Mouse (Mus musculus) midbrain, embryonic 14.5 days (tissue): ENCODE data around the gene Coq5. TPM values are rescaled to one million over a fixed set of nuclear protein-coding genes. Genes with fewer than 3 reads are reported as not detected.
"Not testable (repeated sequence)": the region's sequence is repeated elsewhere in the genome, so short reads cannot be mapped to it uniquely, and the experiment has no call there.

Experiments used
- ATAC-seq: fragments of 200-750 bp; cut with Nextera tagmentation; 2 replicates; pipeline ENCODE4 v1.8.0; 2017; ENCODE audit warnings: moderate number of reproducible peaks, moderate library complexity; ENCODE audit not compliant: low FRiP score, low TSS enrichment
- DNase-seq: peaks from one replicate; pipeline ENCODE4 v3.0.0-alpha.2; 2015
- H3K27ac ChIP-seq: fragments of 300-500 bp; sonication (generic); replicated peaks from 2 replicates; pipeline ENCODE4 v1.5.1; 2014; ENCODE audit warnings: mild to moderate bottlenecking, low read depth, low read length, moderate library complexity
- H3K27me3 ChIP-seq: fragments of 300-500 bp; sonication (generic); 2 replicates; pipeline ENCODE4 v1.6.1; 2014; ENCODE audit warnings: low read length, control low read depth, mixed read lengths; ENCODE audit not compliant: control insufficient read depth, insufficient read depth
- H3K36me3 ChIP-seq: fragments of 300-500 bp; sonication (generic); 2 replicates; pipeline ENCODE4 v1.6.1; 2014; ENCODE audit warnings: low read length, control low read depth; ENCODE audit not compliant: control insufficient read depth, insufficient read depth
- H3K4me1 ChIP-seq: fragments of 300-500 bp; sonication (generic); 2 replicates; pipeline ENCODE4 v1.6.1; 2014; ENCODE audit warnings: mild to moderate bottlenecking, antibody characterized with exemption, low read length, control low read depth; ENCODE audit not compliant: control insufficient read depth, insufficient read depth
- H3K4me2 ChIP-seq: fragments of 300-500 bp; sonication (generic); 2 replicates; pipeline ENCODE4 v1.6.1; 2014; ENCODE audit warnings: mild to moderate bottlenecking, low read length, moderate library complexity
- H3K4me3 ChIP-seq: fragments of 300-500 bp; sonication (generic); replicated peaks from 2 replicates; pipeline ENCODE4 v1.5.1; 2014; ENCODE audit warnings: low read depth, low read length
- H3K9ac ChIP-seq: fragments of 300-500 bp; sonication (generic); replicated peaks from 2 replicates; pipeline ENCODE4 v1.6.1; 2014; ENCODE audit warnings: mild to moderate bottlenecking, low read length, moderate library complexity
- H3K9me3 ChIP-seq: fragments of 300-500 bp; sonication (generic); 2 replicates; pipeline ENCODE4 v1.6.1; 2016; ENCODE audit warnings: low read length, control low read depth, mixed read lengths; ENCODE audit not compliant: control insufficient read depth
- WGBS: fragments of 180-500 bp; shearing (Covaris S2); extraction: QIAGEN DNeasy Blood & Tissue Kit; methylation state at CpG from one replicate; pipeline ENCODE4 v1.1.7; 2014; 5-methylcytosine and 5-hydroxymethylcytosine counted together
- polyA plus RNA-seq: library from polyadenylated mRNA; unstranded; fragments of >200 nt; fragmentation: Nextera tagmentation; extraction: Ambion mirVana; gene quantifications from 2 replicates; pipeline ENCODE4 v1.2.1, GENCODE M21; 2014

Gene Coq5
- polyA plus RNA-seq, 1 experiment from 2014 or later: 49.6 TPM

DNA sequence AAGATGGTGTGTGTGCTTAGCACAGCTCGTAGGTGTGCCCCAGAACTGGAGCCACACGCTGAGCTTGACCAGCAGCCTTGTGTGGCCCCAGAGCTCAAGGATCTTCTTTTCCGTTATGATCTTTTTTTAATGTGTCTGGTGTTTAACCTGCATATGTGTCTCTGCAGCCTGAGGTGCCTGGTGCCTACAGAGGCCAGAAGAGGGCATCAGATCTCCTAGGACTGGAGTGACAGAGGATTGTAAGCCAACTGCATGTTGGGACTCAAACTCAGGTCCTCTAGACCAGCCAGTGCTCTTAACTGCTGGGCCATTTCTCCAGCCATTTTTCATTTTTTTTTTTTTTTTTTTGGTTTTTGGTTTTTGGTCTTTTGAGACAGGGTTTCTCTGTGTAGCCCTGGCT lies 5.3 kb downstream of the Coq5 start:
- Histone ChIP-seq H3K27ac (no peak overlapping the region), H3K4me3 (no peak overlapping the region), H3K9ac (no peak overlapping the region), H3K36me3 (peaks cover 40% of the 10 kb centered on the region), H3K9me3 (no peaks in the 10 kb centered on the region), H3K27me3 (no peaks in the 10 kb centered on the region), H3K4me1 (peaks cover 5% of the 10 kb centered on the region), H3K4me2 (no peak overlapping the region)
- DNase-seq: no peak
- no peak for ATAC-seq
- 92% methylated on average over 3 of the region's 3 CpGs for WGBS

- ATAC-seq (no peak), DNase-seq (no peak)
- Histone ChIP-seq H3K9me3 (no peaks in the 10 kb centered on the region), H3K4me1 (peaks cover 6% of the 10 kb centered on the region), H3K27me3 (no peaks in the 10 kb centered on the region), H3K36me3 (peaks cover 84% of the 10 kb centered on the region), H3K27ac (no peak overlapping the region), H3K9ac (no peak overlapping the region), H3K4me3 (no peak overlapping the region), H3K4me2 (no peak overlapping the region)
- WGBS: 93% methylated on average over 8 of the region's 8 CpGs
Observed at GRCm38 (mm10) chr5:115294173-115294572, 14.7 kb downstream of the Coq5 start.

GRCm38 (mm10) chr5:115296347-115296746 lies 16.9 kb downstream of the Coq5 start:
- ATAC-seq (no peak), DNase-seq (no peak)
- Histone ChIP-seq H3K27me3 (no peaks in the 10 kb centered on the region), H3K4me3 (no peak overlapping the region), H3K4me1 (peaks cover 14% of the 10 kb centered on the region), H3K9me3 (no peaks in the 10 kb centered on the region), H3K9ac (no peak overlapping the region), H3K27ac (no peak overlapping the region), H3K4me2 (no peak overlapping the region), H3K36me3 (peaks cover 64% of the 10 kb centered on the region)
- 90% methylated on average over 10 of the region's 10 CpGs for WGBS

- WGBS: under 1% methylated on average over 46 of the region's 46 CpGs
- Histone ChIP-seq H3K9ac (peak overlapping the region; percentile 85), H3K4me3 (peak overlapping the region; percentile 80), H3K36me3 (peaks cover 40% of the 10 kb centered on the region), H3K9me3 (no peaks in the 10 kb centered on the region), H3K4me1 (peaks cover 19% of the 10 kb centered on the region), H3K27ac (peak overlapping the region; percentile 89), H3K27me3 (peaks cover 4% of the 10 kb centered on the region; the same call in 1 of the 2 replicates), H3K4me2 (peak overlapping the region; percentile 87)
- ATAC-seq (peak; percentile 49), DNase-seq (peak; percentile 86)
Observed at GRCm38 (mm10) chr5:115300035-115300744, 20.7 kb downstream of the Coq5 start.

DNA sequence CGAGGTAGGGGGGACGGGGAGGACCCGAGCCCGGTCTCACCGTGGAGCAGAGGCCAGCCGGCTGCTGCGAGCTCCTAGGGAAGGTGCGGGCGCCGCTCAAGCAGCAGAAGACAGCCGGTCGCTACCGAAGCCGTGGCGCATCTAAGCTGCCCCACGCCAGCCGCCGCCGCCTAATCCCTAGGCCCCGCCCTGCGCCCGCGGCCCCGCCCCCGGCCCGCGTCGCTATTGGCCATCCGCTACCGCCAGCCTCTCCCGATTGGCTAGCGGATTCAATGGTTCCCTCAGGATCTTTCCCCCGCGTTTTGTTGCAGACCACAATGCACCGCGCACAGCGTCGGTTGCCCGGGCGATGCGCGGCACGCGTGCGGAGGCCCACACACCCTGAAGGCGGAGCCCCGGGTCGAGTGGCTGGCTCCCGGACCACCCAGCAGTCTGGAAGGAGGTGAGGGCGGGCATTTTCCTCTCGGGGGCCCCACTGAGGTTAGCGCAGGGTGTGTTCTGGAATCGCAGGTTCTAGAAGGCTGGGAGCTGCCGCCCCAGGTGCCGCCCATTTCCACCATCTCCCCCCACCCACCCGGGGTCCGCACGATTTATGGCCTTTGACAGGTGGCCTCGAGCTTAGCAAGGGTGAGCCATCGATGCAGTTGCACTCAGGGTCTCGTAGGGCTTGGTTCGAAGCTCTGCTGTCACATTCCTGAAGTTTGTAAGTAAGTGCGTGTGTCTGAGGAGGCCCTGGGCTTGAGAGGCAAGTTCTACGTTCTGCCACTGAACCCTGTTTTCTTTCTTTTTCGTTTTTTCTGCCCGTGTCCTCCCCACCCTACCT lies 21.5 kb downstream of the Coq5 start, which contains the start of gene Dynll1:
Gene Dynll1 (minus strand): TSS at position 208 of the 823 bp plus-strand sequence.
- no peaks in the 10 kb centered on the region for H3K9me3 ChIP-seq
- H3K4me1 ChIP-seq: peaks cover 19% of the 10 kb centered on the region
- ATAC-seq (peak; percentile 97), DNase-seq (peak; percentile 100)
- H3K27me3 ChIP-seq: peaks cover 4% of the 10 kb centered on the region; the same call in 1 of the 2 replicates
- H3K9ac ChIP-seq: peak within 1 kb of the TSS; percentile 85
- WGBS: under 1% methylated on average over 66 of the region's 66 CpGs
- H3K4me3 ChIP-seq: peak within 1 kb of the TSS; percentile 80
- H3K27ac ChIP-seq: peak within 1 kb of the TSS; percentile 89
- peak within 1 kb of the TSS; percentile 87 for H3K4me2 ChIP-seq
- peaks cover 31% of the 10 kb centered on the region for H3K36me3 ChIP-seq

DNA sequence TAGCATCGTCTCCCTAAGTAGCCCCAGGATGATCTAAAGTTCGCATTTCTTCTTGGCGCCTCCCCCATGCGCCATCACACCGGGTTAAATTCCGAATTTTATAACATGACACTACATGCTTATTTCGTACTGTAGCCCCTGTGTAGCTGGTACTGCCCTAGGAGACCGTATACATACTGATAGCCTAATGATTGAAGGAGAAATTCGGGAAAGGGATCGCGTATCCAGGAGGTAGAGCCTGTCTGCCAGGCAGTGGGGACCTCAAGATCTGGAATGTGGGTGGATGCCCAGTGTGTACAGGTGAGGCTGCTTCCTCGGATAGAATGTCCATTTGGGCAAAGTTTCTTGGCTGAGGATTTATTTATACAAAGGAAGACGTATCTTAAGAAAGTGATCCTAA lies 22.1 kb downstream of the Coq5 start:
- no peak for ATAC-seq
- peaks cover 4% of the 10 kb centered on the region; the same call in 1 of the 2 replicates for H3K27me3 ChIP-seq
- H3K4me2 ChIP-seq: peak overlapping the region; percentile 87
- no peaks in the 10 kb centered on the region for H3K9me3 ChIP-seq
- peak overlapping the region; percentile 85; the same call in 1 of the 2 replicates for H3K9ac ChIP-seq
- H3K27ac ChIP-seq: peak overlapping the region; percentile 89; the same call in 1 of the 2 replicates
- no peak for DNase-seq
- peaks cover 19% of the 10 kb centered on the region for H3K4me1 ChIP-seq
- H3K36me3 ChIP-seq: peaks cover 25% of the 10 kb centered on the region
- peak overlapping the region; percentile 80 for H3K4me3 ChIP-seq
- 31% methylated on average over 13 of the region's 13 CpGs for WGBS

- not testable (repeated sequence) for H3K9me3 ChIP-seq, H3K27me3 ChIP-seq, ATAC-seq, H3K27ac ChIP-seq, H3K9ac ChIP-seq, H3K4me3 ChIP-seq, DNase-seq
- whole genome bisulfite sequencing: 79% methylated on average over 4 of the region's 7 CpGs
- H3K4me1 ChIP-seq: peaks cover 19% of the 10 kb centered on the region
- peaks cover 20% of the 10 kb centered on the region for H3K36me3 ChIP-seq
- H3K4me2 ChIP-seq: peak overlapping the region; percentile 87
Observed at GRCm38 (mm10) chr5:115302190-115302589, 22.7 kb downstream of the Coq5 start.

DNA sequence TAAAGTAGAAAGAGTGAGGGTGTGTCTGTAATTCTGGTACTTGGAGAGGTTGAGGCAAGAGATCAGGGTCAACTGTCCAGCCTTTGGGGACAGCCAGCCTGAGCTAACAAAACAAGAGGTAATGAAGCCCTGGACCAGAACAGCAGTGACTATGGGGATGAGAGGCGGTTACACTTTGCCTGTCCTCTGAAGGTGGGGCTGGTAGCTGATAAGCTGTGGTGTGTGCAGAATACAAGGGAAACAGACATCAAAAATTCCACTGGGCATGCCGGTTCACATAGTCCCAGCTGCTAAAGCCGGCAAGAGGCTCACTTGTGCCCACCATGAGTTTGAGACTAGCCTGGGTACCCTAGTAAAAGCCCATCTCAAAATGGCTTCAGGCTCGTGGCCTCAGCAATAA lies 32.9 kb downstream of the Coq5 start:
- H3K4me1 ChIP-seq: peaks cover 9% of the 10 kb centered on the region
- 84% methylated on average over 4 of the region's 4 CpGs for WGBS
- H3K36me3 ChIP-seq: no peaks in the 10 kb centered on the region
- DNase-seq: no peak
- no peak overlapping the region for H3K4me3 ChIP-seq
- H3K4me2 ChIP-seq: no peak overlapping the region
- no peak overlapping the region for H3K27ac ChIP-seq
- H3K27me3 ChIP-seq: no peaks in the 10 kb centered on the region
- no peak overlapping the region for H3K9ac ChIP-seq
- H3K9me3 ChIP-seq: no peaks in the 10 kb centered on the region
- ATAC-seq: no peak
